In genomic region chr7:64872743-64873241, GRCm38 (mm10) we compare ENCODE assay signal across 8 mouse cellular contexts. TPM values are rescaled to one million over a fixed set of nuclear protein-coding genes. Genes with fewer than 3 reads are reported as not detected.
DNase-seq lines count a peak whose midpoint lies in the region; ATAC-seq lines count a peak whose summit lies in the region.

Nsmce3 (minus strand) TSS chr7:64872997.

- peak; percentile 95 for ATAC-seq in heart, embryonic 13.5 days (ENCODE audit: extremely low read depth, insufficient number of reproducible peaks, low FRiP score, low TSS enrichment)
- ATAC-seq in liver, embryonic 12.5 days: peak; percentile 95
- ATAC-seq in stomach, embryonic 15.5 days (ENCODE audit: insufficient read depth, low FRiP score, low read depth): peak; percentile 94

- H3K4me2 ChIP-seq in heart, embryonic 13.5 days: peak within 1 kb of the TSS; percentile 96
- peak within 1 kb of the TSS; percentile 89 for H3K4me2 ChIP-seq in liver, embryonic 12.5 days
- H3K4me2 ChIP-seq in stomach, embryonic 15.5 days: peak within 1 kb of the TSS; percentile 64

- H3K4me3 ChIP-seq in brown adipose tissue, adult 24 weeks (ENCODE audit: insufficient read depth, low read depth, low read length): peak within 1 kb of the TSS; percentile 96
- H3K4me3 ChIP-seq in heart, embryonic 13.5 days: peak within 1 kb of the TSS; percentile 96
- H3K4me3 ChIP-seq in liver, embryonic 12.5 days: peak within 1 kb of the TSS; percentile 92
- peak within 1 kb of the TSS; percentile 95 for H3K4me3 ChIP-seq in stomach, embryonic 15.5 days (replicated peaks)

- H3K36me3 ChIP-seq in heart, embryonic 13.5 days: peaks cover 8% of the 10 kb centered on the region; the same call in 1 of the 2 replicates
- peaks cover 5% of the 10 kb centered on the region; the same call in 1 of the 2 replicates for H3K36me3 ChIP-seq in liver, embryonic 12.5 days
- H3K36me3 ChIP-seq in stomach, embryonic 15.5 days: no peaks in the 10 kb centered on the region

- H3K27me3 ChIP-seq in heart, embryonic 13.5 days (replicated peaks): peaks cover 8% of the 10 kb centered on the region
- peaks cover 7% of the 10 kb centered on the region; the same call in 1 of the 2 replicates for H3K27me3 ChIP-seq in liver, embryonic 12.5 days (replicated peaks)
- no peaks in the 10 kb centered on the region for H3K27me3 ChIP-seq in stomach, embryonic 15.5 days (replicated peaks)

- WGBS in heart, embryonic 13.5 days: under 1% methylated on average over 47 of the region's 57 CpGs
- WGBS in liver, embryonic 12.5 days (ENCODE audit: insufficient replicate concordance): 0% methylated on average over 52 of the region's 57 CpGs
- under 1% methylated on average over 57 of the region's 57 CpGs for WGBS in stomach, embryonic 15.5 days

- no peaks in the 10 kb centered on the region for H3K9me3 ChIP-seq in heart, embryonic 13.5 days
- H3K9me3 ChIP-seq in liver, embryonic 12.5 days (replicated peaks): no peaks in the 10 kb centered on the region
- no peaks in the 10 kb centered on the region for H3K9me3 ChIP-seq in stomach, embryonic 15.5 days

- peak within 1 kb of the TSS; percentile 71 for H3K27ac ChIP-seq in brown adipose tissue, adult 24 weeks (replicated peaks; ENCODE audit: low read depth, low read length)
- peak within 1 kb of the TSS; percentile 96 for H3K27ac ChIP-seq in heart, embryonic 13.5 days (replicated peaks)
- H3K27ac ChIP-seq in liver, embryonic 12.5 days: peak within 1 kb of the TSS; percentile 91
- peak within 1 kb of the TSS; percentile 97 for H3K27ac ChIP-seq in stomach, embryonic 15.5 days

- H3K4me1 ChIP-seq in brown adipose tissue, adult 24 weeks (ENCODE audit: control insufficient read depth, insufficient read depth, insufficient read length, low read length): peaks cover 6% of the 10 kb centered on the region
- peaks cover 19% of the 10 kb centered on the region for H3K4me1 ChIP-seq in heart, embryonic 13.5 days
- peaks cover 25% of the 10 kb centered on the region for H3K4me1 ChIP-seq in liver, embryonic 12.5 days
- peaks cover 11% of the 10 kb centered on the region; the same call in 1 of the 2 replicates for H3K4me1 ChIP-seq in stomach, embryonic 15.5 days

- H3K9ac ChIP-seq in heart, embryonic 13.5 days: peak within 1 kb of the TSS; percentile 97
- H3K9ac ChIP-seq in liver, embryonic 12.5 days: peak within 1 kb of the TSS; percentile 95
- H3K9ac ChIP-seq in stomach, embryonic 15.5 days: peak within 1 kb of the TSS; percentile 96

- DNase-seq in CD4-positive, CD25-positive, alpha-beta regulatory T cell, adult 2 months (ENCODE audit: low read depth, low spot score): peak; percentile 98
- DNase-seq in fat pad, adult 2 months (ENCODE audit: extremely low read depth, low read depth, low spot score): peak; percentile 10
- DNase-seq in kidney, postnatal 10 days: peak; percentile 98
- DNase-seq in natural killer cell, adult 2 months (ENCODE audit: low spot score in 2 of 2): peak; percentile 88 to 94

RNA-seq across cellular contexts. Expression of gene Nsmce3, which starts in this region (rescaled TPM):
- 2.5 and 2.9 TPM in 2 replicates for polyA plus RNA-seq in brown adipose tissue, adult 24 weeks (2012; ENCODE audit: insufficient read depth, insufficient read length, missing spikeins)
- 8.0 and 8.1 TPM in 2 replicates for polyA plus RNA-seq in heart, embryonic 13.5 days (2015; fragmentation: Nextera tagmentation; extraction: Ambion mirVana)
- 7.9 and 8.2 TPM in 2 replicates for polyA plus RNA-seq in liver, embryonic 12.5 days (2016; fragmentation: Nextera tagmentation; extraction: Ambion mirVana)
- polyA plus RNA-seq in stomach, embryonic 15.5 days (2015; fragmentation: Nextera tagmentation; extraction: Ambion mirVana): 11.8 and 12.5 TPM in 2 replicates

Comparison
In these comparisons a context has a peak if more than half of its experiments do, and no peak if none do; other contexts are left out.
1. Peak in every context shown above with its lines: DNase-seq, ATAC-seq, H3K4me3 ChIP-seq and H3K27ac ChIP-seq.
2. DNase-seq: peak in every context shown above with its lines; median percentile 98 in CD4-positive, CD25-positive, alpha-beta regulatory T cell, adult 2 months; 98 in kidney, postnatal 10 days; 91 in natural killer cell, adult 2 months; 10 in fat pad, adult 2 months.